Mouse (Mus musculus): ENCODE data around the gene Ube2v1.

Gene Ube2v1

GRCm38 (mm10) chr2:167588774-167589577 is 42.9 kb downstream of the Ube2v1 start:
- peak; percentile 99 for DNase-seq

- peak; percentile 97 for DNase-seq
Observed at GRCm38 (mm10) chr2:167586976-167587375, 44.9 kb downstream of the Ube2v1 start.

GRCm38 (mm10) chr2:167586041-167586440 is 45.9 kb downstream of the Ube2v1 start:
- peak; percentile 97 for DNase-seq

- no peak for DNase-seq
Observed at GRCm38 (mm10) chr2:167585273-167585672, 46.6 kb downstream of the Ube2v1 start.

GRCm38 (mm10) chr2:167583161-167583952 is 48.5 kb downstream of the Ube2v1 start:
- DNase-seq: no peak

- DNase-seq: peak; percentile 95
Observed at GRCm38 (mm10) chr2:167578521-167578920, 53.4 kb downstream of the Ube2v1 start.

- DNase-seq: peak; percentile 91
Observed at GRCm38 (mm10) chr2:167577186-167577785, 54.6 kb downstream of the Ube2v1 start.

GRCm38 (mm10) chr2:167576121-167576620 is 55.7 kb downstream of the Ube2v1 start:
- peak; percentile 91 for DNase-seq

- DNase-seq: peak; percentile 92
Observed at GRCm38 (mm10) chr2:167575581-167575980, 56.3 kb downstream of the Ube2v1 start.

- peak; percentile 99 for DNase-seq
Observed at GRCm38 (mm10) chr2:167574814-167575213, 57.1 kb downstream of the Ube2v1 start.

- DNase-seq: peak; percentile 93
Observed at GRCm38 (mm10) chr2:167571442-167572220, 60.3 kb downstream of the Ube2v1 start.

GRCm38 (mm10) chr2:167570815-167571214 is 61.1 kb downstream of the Ube2v1 start:
- peak; percentile 95 for DNase-seq

GRCm38 (mm10) chr2:167569934-167570651 is 61.8 kb downstream of the Ube2v1 start:
- peak; percentile 99 for DNase-seq

GRCm38 (mm10) chr2:167568112-167568511 is 63.8 kb downstream of the Ube2v1 start:
- DNase-seq: peak; percentile 93

GRCm38 (mm10) chr2:167565682-167566081 is 66.2 kb downstream of the Ube2v1 start:
- DNase-seq: peak; percentile 99

- no peak for DNase-seq
Observed at GRCm38 (mm10) chr2:167565312-167565656, 66.6 kb downstream of the Ube2v1 start.

GRCm38 (mm10) chr2:167564551-167565311 is 67.2 kb downstream of the Ube2v1 start:
- peak; percentile 93 for DNase-seq

- no peak for DNase-seq
Observed at GRCm38 (mm10) chr2:167563703-167564102, 68.2 kb downstream of the Ube2v1 start.

GRCm38 (mm10) chr2:167563035-167563434 is 68.9 kb downstream of the Ube2v1 start:
- no peak for DNase-seq

- peak; percentile 95 for DNase-seq
Observed at GRCm38 (mm10) chr2:167562101-167562500, 69.8 kb downstream of the Ube2v1 start.

GRCm38 (mm10) chr2:167559413-167559812 is 72.5 kb downstream of the Ube2v1 start:
- no peak for DNase-seq
